Mouse (Mus musculus): ENCODE measurements around the gene Gpr4. TPM values are rescaled to one million over a fixed set of nuclear protein-coding genes. Genes with fewer than 3 reads are reported as not detected.

Gene Gpr4
- polyA plus RNA-seq, 1 experiment from 2014 or later: 5.2 TPM

GRCm38 (mm10) chr7:19166990-19167389, 45.3 kb upstream of the Gpr4 start:
- Histone ChIP-seq H3K9me3 (replicated peaks; ENCODE audit: low read length) (no peaks in the 10 kb centered on the region), H3K4me3 (replicated peaks; ENCODE audit: low read depth, low read length) (no peak overlapping the region), H3K4me2 (ENCODE audit: low read length) (no peak overlapping the region), H3K9ac (ENCODE audit: low read depth, low read length) (no peak overlapping the region), H3K27me3 (ENCODE audit: insufficient read depth, low read length) (no peaks in the 10 kb centered on the region), H3K4me1 (replicated peaks; ENCODE audit: insufficient read depth, low read length) (peaks cover 26% of the 10 kb centered on the region), H3K36me3 (ENCODE audit: insufficient read depth, low read length) (no peaks in the 10 kb centered on the region), H3K27ac (no peak overlapping the region)
- no peak for ATAC-seq (replicated peaks; ENCODE audit: low FRiP score, low read depth)
- WGBS: 82% methylated on average over 3 of the region's 3 CpGs
- peak; percentile 38; the same call in 1 of the 2 replicates for TF ChIP-seq CTCF (IDR thresholded peaks at IDR 0.05; ENCODE audit: low read depth)
- no peak for DNase-seq (ENCODE audit: low spot score)

GRCm38 (mm10) chr7:19169506-19169905, 42.8 kb upstream of the Gpr4 start:
- DNase-seq (ENCODE audit: low spot score) (no peak), ATAC-seq (replicated peaks; ENCODE audit: low FRiP score, low read depth) (no peak)
- H3K9me3 ChIP-seq (replicated peaks; ENCODE audit: low read length): no peaks in the 10 kb centered on the region
- H3K27me3 ChIP-seq (ENCODE audit: insufficient read depth, low read length): no peaks in the 10 kb centered on the region
- H3K27ac ChIP-seq: 0 out of 2 replicates have a peak overlapping the region, but pooled peaks have one; percentile 31
- H3K36me3 ChIP-seq (ENCODE audit: insufficient read depth, low read length): no peaks in the 10 kb centered on the region
- H3K4me1 ChIP-seq (replicated peaks; ENCODE audit: insufficient read depth, low read length): peaks cover 19% of the 10 kb centered on the region
- H3K4me3 ChIP-seq (replicated peaks; ENCODE audit: low read depth, low read length): no peak overlapping the region
- H3K9ac ChIP-seq (ENCODE audit: low read depth, low read length): no peak overlapping the region
- no peak for TF ChIP-seq CTCF (IDR thresholded peaks at IDR 0.05; ENCODE audit: low read depth)
- 61% methylated on average over 10 of the region's 10 CpGs for WGBS
- H3K4me2 ChIP-seq (ENCODE audit: low read length): no peak overlapping the region

- Histone ChIP-seq H3K9me3 (replicated peaks; ENCODE audit: low read length) (no peaks in the 10 kb centered on the region), H3K36me3 (ENCODE audit: insufficient read depth, low read length) (no peaks in the 10 kb centered on the region), H3K4me3 (replicated peaks; ENCODE audit: low read depth, low read length) (no peak overlapping the region), H3K4me2 (ENCODE audit: low read length) (no peak overlapping the region), H3K4me1 (replicated peaks; ENCODE audit: insufficient read depth, low read length) (peaks cover 14% of the 10 kb centered on the region), H3K9ac (ENCODE audit: low read depth, low read length) (no peak overlapping the region), H3K27me3 (ENCODE audit: insufficient read depth, low read length) (no peaks in the 10 kb centered on the region), H3K27ac (peak overlapping the region; percentile 31; the same call in 1 of the 2 replicates)
- ATAC-seq (replicated peaks; ENCODE audit: low FRiP score, low read depth) (no peak), DNase-seq (ENCODE audit: low spot score) (peak; percentile 61)
- 28% methylated on average over 8 of the region's 8 CpGs for WGBS
- no peak for TF ChIP-seq CTCF (IDR thresholded peaks at IDR 0.05; ENCODE audit: low read depth)
Measured at GRCm38 (mm10) chr7:19170142-19170541, 42.2 kb upstream of the Gpr4 start.

- no peaks in the 10 kb centered on the region for H3K9me3 ChIP-seq (replicated peaks; ENCODE audit: low read length)
- no peak overlapping the region for H3K4me3 ChIP-seq (replicated peaks; ENCODE audit: low read depth, low read length)
- no peak for ATAC-seq (replicated peaks; ENCODE audit: low FRiP score, low read depth)
- no peaks in the 10 kb centered on the region for H3K36me3 ChIP-seq (ENCODE audit: insufficient read depth, low read length)
- H3K27me3 ChIP-seq (ENCODE audit: insufficient read depth, low read length): peaks cover 15% of the 10 kb centered on the region
- 29% methylated on average over 8 of the region's 8 CpGs for WGBS
- DNase-seq (ENCODE audit: low spot score): no peak
- H3K9ac ChIP-seq (ENCODE audit: low read depth, low read length): no peak overlapping the region
- no peak overlapping the region for H3K27ac ChIP-seq
- H3K4me1 ChIP-seq (replicated peaks; ENCODE audit: insufficient read depth, low read length): peaks cover 9% of the 10 kb centered on the region
- no peak overlapping the region for H3K4me2 ChIP-seq (ENCODE audit: low read length)
- no peak for TF ChIP-seq CTCF (IDR thresholded peaks at IDR 0.05; ENCODE audit: low read depth)
Measured at GRCm38 (mm10) chr7:19171831-19172230, 40.5 kb upstream of the Gpr4 start.

DNA sequence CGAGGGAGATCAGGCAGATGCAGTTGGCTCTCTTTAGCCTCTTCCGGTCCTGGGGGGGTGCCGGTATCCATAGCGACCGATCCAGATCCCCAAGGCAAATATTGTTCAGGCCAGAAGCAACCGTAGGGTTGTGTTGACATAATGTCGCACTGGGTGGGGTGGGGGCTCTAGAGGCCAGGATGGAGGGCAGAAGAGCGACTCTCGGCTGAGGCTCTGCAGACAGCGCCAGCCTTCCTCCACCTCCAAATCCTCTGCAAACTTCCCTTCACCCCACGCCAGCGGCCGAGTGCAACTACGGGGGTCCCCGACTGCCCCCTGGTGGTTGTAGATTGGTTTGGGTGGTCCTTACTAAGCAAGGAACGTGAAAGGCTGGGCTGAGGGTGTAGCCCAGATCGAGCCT, 39.5 kb upstream of the Gpr4 start:
- peaks cover 25% of the 10 kb centered on the region for H3K27me3 ChIP-seq (ENCODE audit: insufficient read depth, low read length)
- peak; percentile 94 for TF ChIP-seq CTCF (IDR thresholded peaks at IDR 0.05; ENCODE audit: low read depth)
- no peaks in the 10 kb centered on the region for H3K36me3 ChIP-seq (ENCODE audit: insufficient read depth, low read length)
- no peak overlapping the region; the same call in 1 of the 2 replicates for H3K4me3 ChIP-seq (replicated peaks; ENCODE audit: low read depth, low read length)
- WGBS: 2% methylated on average over 17 of the region's 17 CpGs
- H3K4me2 ChIP-seq (ENCODE audit: low read length): peak overlapping the region; percentile 42
- H3K9ac ChIP-seq (ENCODE audit: low read depth, low read length): no peak overlapping the region
- peaks cover 9% of the 10 kb centered on the region for H3K4me1 ChIP-seq (replicated peaks; ENCODE audit: insufficient read depth, low read length)
- H3K9me3 ChIP-seq (replicated peaks; ENCODE audit: low read length): no peaks in the 10 kb centered on the region
- DNase-seq (ENCODE audit: low spot score) (peak; percentile 93), ATAC-seq (replicated peaks; ENCODE audit: low FRiP score, low read depth) (peak; percentile 66)
- H3K27ac ChIP-seq: no peak overlapping the region

- Histone ChIP-seq H3K4me2 (ENCODE audit: low read length) (peak within 1 kb of the TSS; percentile 21), H3K4me3 (replicated peaks; ENCODE audit: low read depth, low read length) (peak within 1 kb of the TSS; percentile 18), H3K27me3 (ENCODE audit: insufficient read depth, low read length) (peaks cover 44% of the 10 kb centered on the region), H3K36me3 (ENCODE audit: insufficient read depth, low read length) (no peaks in the 10 kb centered on the region), H3K27ac (no peak within 1 kb of the TSS), H3K9ac (ENCODE audit: low read depth, low read length) (0 out of 2 replicates have a peak within 1 kb of the TSS, but pooled peaks have one; percentile 28), H3K9me3 (replicated peaks; ENCODE audit: low read length) (no peaks in the 10 kb centered on the region), H3K4me1 (replicated peaks; ENCODE audit: insufficient read depth, low read length) (peaks cover 15% of the 10 kb centered on the region)
- peak; percentile 9; the same call in 1 of the 2 replicates for ATAC-seq (replicated peaks; ENCODE audit: low FRiP score, low read depth)
- DNase-seq (ENCODE audit: low spot score): peak; percentile 70
- 2% methylated on average over 30 of the region's 30 CpGs for WGBS
- TF ChIP-seq CTCF (IDR thresholded peaks at IDR 0.05; ENCODE audit: low read depth): no peak
Measured at GRCm38 (mm10) chr7:19175708-19176515, 36.4 kb upstream of the Gpr4 start, which contains the start of gene Eml2. Eml2 (plus strand) TSS chr7:19176421.
